Mouse (Mus musculus): ENCODE results near the gene Ankrd24.

- TF ChIP-seq CTCF (IDR thresholded peaks at IDR 0.05; ENCODE audit: low read depth), result no peak
- no peak for TF ChIP-seq EP300 (IDR thresholded peaks at IDR 0.05; ENCODE audit: low read depth)
Observed at GRCm38 (mm10) chr10:81600096-81600495, 28.2 kb upstream of the Ankrd24 start.

Data from liver, embryonic 14.5 days (tissue).